Mouse (Mus musculus) liver, embryonic 13.5 days (tissue): ENCODE results near the gene Zfp27. TPM values are rescaled to one million over a fixed set of nuclear protein-coding genes. Genes with fewer than 3 reads are reported as not detected.
A peak's percentile ranks its signal among the peaks of the same experiment; 100 is the strongest.
"Not testable (repeated sequence)": the region's sequence is repeated elsewhere in the genome, so short reads cannot be mapped to it uniquely, and the experiment has no call there.

ENCODE experiments used
- ATAC-seq: fragments of 200-750 bp; cut with Nextera tagmentation; 2 replicates; pipeline ENCODE4 v1.8.0; 2017; ENCODE audit warnings: low read depth, mild to moderate bottlenecking, moderate number of reproducible peaks, moderate library complexity
- DNase-seq: peaks from one replicate; pipeline ENCODE4 v3.0.0; 2022
- H3K27ac ChIP-seq: fragments of 300-500 bp; sonication (generic); 2 replicates; pipeline ENCODE4 v1.5.1; 2015; ENCODE audit warnings: moderate library complexity, mild to moderate bottlenecking, inconsistent platforms
- H3K27me3 ChIP-seq: fragments of 300-500 bp; sonication (generic); 2 replicates; pipeline ENCODE4 v1.6.1; 2015; ENCODE audit warnings: mild to moderate bottlenecking, inconsistent platforms
- H3K36me3 ChIP-seq: fragments of 300-500 bp; sonication (generic); 2 replicates; pipeline ENCODE4 v1.6.1; 2015; ENCODE audit warnings: mild to moderate bottlenecking, inconsistent platforms
- H3K4me1 ChIP-seq: fragments of 300-500 bp; sonication (generic); replicated peaks from 2 replicates; pipeline ENCODE4 v1.6.1; 2015; ENCODE audit warnings: inconsistent platforms
- H3K4me2 ChIP-seq: fragments of 300-500 bp; sonication (generic); 2 replicates; pipeline ENCODE4 v1.6.1; 2015; ENCODE audit warnings: inconsistent platforms, mild to moderate bottlenecking, moderate library complexity
- H3K4me3 ChIP-seq: fragments of 300-500 bp; sonication (generic); replicated peaks from 2 replicates; pipeline ENCODE4 v1.5.1; 2015; ENCODE audit warnings: mild to moderate bottlenecking, inconsistent platforms
- H3K9ac ChIP-seq: fragments of 300-500 bp; sonication (generic); 2 replicates; pipeline ENCODE4 v1.6.1; 2015; ENCODE audit warnings: mild to moderate bottlenecking, inconsistent platforms
- H3K9me3 ChIP-seq: fragments of 300-500 bp; sonication (generic); replicated peaks from 2 replicates; pipeline ENCODE4 v1.6.1; 2016; ENCODE audit warnings: inconsistent platforms
- WGBS: fragments of 180-500 bp; shearing (Covaris S2); methylation state at CpG from one replicate; pipeline ENCODE4 v1.1.7; 2015; ENCODE audit not compliant: insufficient replicate concordance; 5-methylcytosine and 5-hydroxymethylcytosine counted together
- polyA plus RNA-seq: library from polyadenylated mRNA; unstranded; fragments of >200 nt; fragmentation: Nextera tagmentation; extraction: Ambion mirVana; gene quantifications from 2 replicates; pipeline ENCODE4 v1.2.1, GENCODE M21; 2015

Zfp27 gene
- polyA plus RNA-seq, 1 experiment from 2014 or later, result 1.9 TPM

GRCm38 (mm10) chr7:29890501-29890900 is 15.9 kb downstream of the Zfp27 start:
- Histone ChIP-seq H3K9ac (no peak overlapping the region), H3K9me3 (peaks cover 63% of the 10 kb centered on the region), H3K4me1 (no peaks in the 10 kb centered on the region), H3K4me3 (no peak overlapping the region), H3K4me2 (no peak overlapping the region), H3K27me3 (no peaks in the 10 kb centered on the region), H3K36me3 (peaks cover 39% of the 10 kb centered on the region), H3K27ac (no peak overlapping the region)
- WGBS, result 79% methylated on average over 7 of the region's 7 CpGs
- no peak for ATAC-seq
- no peak for DNase-seq

- H3K4me2 ChIP-seq, result no peak overlapping the region
- peaks cover 4% of the 10 kb centered on the region; the same call in 1 of the 2 replicates for H3K36me3 ChIP-seq
- 71% methylated on average over 7 of the region's 7 CpGs for whole genome bisulfite sequencing
Observed at GRCm38 (mm10) chr7:29880916-29881315, 25.5 kb downstream of the Zfp27 start.

DNA sequence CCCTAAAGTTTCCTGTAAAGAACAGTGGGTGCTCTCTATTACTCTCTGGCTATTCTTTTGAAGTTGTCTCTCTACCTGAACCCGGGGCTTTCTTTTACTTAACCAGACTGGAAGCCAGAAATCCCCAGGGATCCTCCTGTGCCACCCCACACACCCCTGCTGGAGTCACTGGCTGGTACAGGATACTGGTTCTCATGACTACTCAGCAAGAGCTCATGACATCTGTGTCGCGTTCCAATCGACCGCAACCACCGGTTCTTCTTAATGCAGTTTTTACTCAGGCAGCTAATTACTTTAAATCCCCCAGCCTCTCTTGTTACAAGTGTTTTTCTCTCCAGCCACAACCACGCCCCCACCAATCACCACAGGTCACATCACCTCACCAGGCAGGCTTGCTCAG is 26.3 kb downstream of the Zfp27 start:
- Histone ChIP-seq H3K4me2 (no peak overlapping the region), H3K36me3 (peaks cover 11% of the 10 kb centered on the region), H3K9me3 (peaks cover 28% of the 10 kb centered on the region), H3K27me3 (no peaks in the 10 kb centered on the region), H3K9ac (no peak overlapping the region), H3K4me3 (no peak overlapping the region), H3K27ac (no peak overlapping the region), H3K4me1 (no peaks in the 10 kb centered on the region)
- WGBS, result 63% methylated on average over 7 of the region's 7 CpGs
- DNase-seq, result no peak
- no peak for ATAC-seq

More at GRCm38 (mm10) chr7:29880916-29881315, 25.5 kb downstream of the Zfp27 start:
- DNase-seq (no peak), ATAC-seq (no peak)
- H3K9ac ChIP-seq, result no peak overlapping the region
- no peaks in the 10 kb centered on the region for H3K4me1 ChIP-seq
- H3K27me3 ChIP-seq, result no peaks in the 10 kb centered on the region
- no peak overlapping the region for H3K27ac ChIP-seq
- peaks cover 26% of the 10 kb centered on the region for H3K9me3 ChIP-seq
- H3K4me3 ChIP-seq, result no peak overlapping the region

DNA sequence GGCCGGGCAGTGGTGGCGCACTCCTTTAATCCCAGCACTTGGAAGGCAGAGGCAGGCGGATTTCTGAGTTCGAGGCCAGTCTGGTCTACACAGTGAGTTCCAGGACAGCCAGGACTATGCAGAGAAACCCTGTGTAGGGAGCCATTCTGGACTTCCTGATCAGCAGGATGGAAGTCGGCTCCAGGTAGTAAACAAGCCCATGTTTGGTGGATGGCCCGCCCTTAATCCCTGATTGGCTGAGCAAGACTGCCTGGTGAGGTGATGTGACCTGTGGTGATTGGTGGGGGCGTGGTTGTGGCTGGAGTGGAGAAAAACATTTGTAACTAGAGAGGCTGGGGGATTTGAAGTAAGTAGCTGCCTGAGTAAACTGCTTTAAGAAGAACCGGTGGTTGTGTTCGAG is 28.8 kb downstream of the Zfp27 start:
- peaks cover 20% of the 10 kb centered on the region for H3K9me3 ChIP-seq
- WGBS, result 76% methylated on average over 9 of the region's 9 CpGs
- H3K36me3 ChIP-seq, result peaks cover 22% of the 10 kb centered on the region
- not testable (repeated sequence) for H3K4me1 ChIP-seq, ATAC-seq, H3K4me2 ChIP-seq, H3K27me3 ChIP-seq, DNase-seq, H3K4me3 ChIP-seq, H3K27ac ChIP-seq, H3K9ac ChIP-seq

- no peaks in the 10 kb centered on the region for H3K4me1 ChIP-seq
- DNase-seq (no peak), ATAC-seq (no peak)
- peaks cover 26% of the 10 kb centered on the region for H3K36me3 ChIP-seq
- WGBS, result 78% methylated on average over 10 of the region's 10 CpGs
- peaks cover 23% of the 10 kb centered on the region for H3K9me3 ChIP-seq
- H3K4me3 ChIP-seq, result no peak overlapping the region
- no peak overlapping the region for H3K27ac ChIP-seq
- no peak overlapping the region for H3K9ac ChIP-seq
- H3K4me2 ChIP-seq, result no peak overlapping the region
- no peaks in the 10 kb centered on the region for H3K27me3 ChIP-seq
Observed at GRCm38 (mm10) chr7:29874256-29874655, 32.1 kb downstream of the Zfp27 start.

- Histone ChIP-seq H3K9ac (no peak overlapping the region), H3K27ac (no peak overlapping the region), H3K9me3 (no peaks in the 10 kb centered on the region), H3K27me3 (no peaks in the 10 kb centered on the region), H3K4me3 (no peak overlapping the region), H3K4me1 (peaks cover 10% of the 10 kb centered on the region), H3K36me3 (peaks cover 4% of the 10 kb centered on the region; the same call in 1 of the 2 replicates), H3K4me2 (no peak overlapping the region)
- WGBS, result 76% methylated on average over 7 of the region's 7 CpGs
- ATAC-seq, result no peak
- no peak for DNase-seq
Observed at GRCm38 (mm10) chr7:29861660-29862059, 44.7 kb downstream of the Zfp27 start.

GRCm38 (mm10) chr7:29859532-29860517 is 46.5 kb downstream of the Zfp27 start, which contains the start of gene Zfp420:
Gene Zfp420 (plus strand): TSS chr7:29859979.
- peak; percentile 75 for DNase-seq
- WGBS, result 6% methylated on average over 32 of the region's 32 CpGs

DNA sequence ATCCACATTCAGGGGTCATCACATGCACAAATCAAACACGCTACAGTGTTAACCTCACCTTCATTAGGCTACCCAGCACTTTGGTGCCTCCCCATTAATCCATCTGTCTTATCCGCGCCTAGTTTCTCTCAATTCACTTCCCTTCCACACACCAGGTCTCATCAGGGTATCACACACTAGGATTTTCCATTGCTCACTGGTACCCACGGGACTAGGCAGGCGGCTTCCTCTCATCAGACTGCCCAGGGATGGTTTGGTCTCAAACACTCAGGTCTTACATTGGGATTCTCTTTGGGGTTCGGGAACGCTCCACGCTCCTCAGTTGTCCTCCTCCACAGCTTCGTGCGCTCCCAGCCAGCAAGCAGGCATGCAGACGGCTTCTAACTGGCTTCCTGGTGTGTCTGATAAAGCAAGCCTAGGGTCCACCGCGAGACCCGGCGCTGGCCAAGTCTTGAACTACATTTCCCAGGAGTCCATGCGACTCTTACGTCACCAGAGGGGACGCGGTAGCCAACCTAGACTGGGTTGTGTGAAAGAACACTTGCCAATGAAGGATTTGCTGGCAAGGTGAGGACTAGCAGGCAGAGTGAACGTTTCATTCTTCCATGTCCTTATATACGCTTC is 53.0 kb downstream of the Zfp27 start, which contains the start of gene Zfp940:
Gene Zfp940, minus strand, starts transcription at position 451 of the 624 bp plus-strand sequence.
- Histone ChIP-seq H3K4me3 (peak within 1 kb of the TSS; percentile 68), H3K9me3 (no peaks in the 10 kb centered on the region), H3K9ac (peak within 1 kb of the TSS; percentile 68), H3K4me2 (peak within 1 kb of the TSS; percentile 82), H3K36me3 (no peaks in the 10 kb centered on the region), H3K27ac (no peak within 1 kb of the TSS), H3K27me3 (no peaks in the 10 kb centered on the region), H3K4me1 (peaks cover 11% of the 10 kb centered on the region)
- peak; percentile 69 for DNase-seq
- ATAC-seq, result peak; percentile 93
- WGBS, result 2% methylated on average over 21 of the region's 21 CpGs

More at GRCm38 (mm10) chr7:29859532-29860517, 46.5 kb downstream of the Zfp27 start, which contains the start of gene Zfp420:
- peak; percentile 97 for ATAC-seq
- no peak within 1 kb of the TSS for H3K27ac ChIP-seq
- H3K27me3 ChIP-seq, result no peaks in the 10 kb centered on the region
- H3K9ac ChIP-seq, result peak within 1 kb of the TSS; percentile 63
- peaks cover 10% of the 10 kb centered on the region for H3K4me1 ChIP-seq
- no peaks in the 10 kb centered on the region for H3K9me3 ChIP-seq
- H3K4me2 ChIP-seq, result peak within 1 kb of the TSS; percentile 75
- peak within 1 kb of the TSS; percentile 64 for H3K4me3 ChIP-seq
- peaks cover 4% of the 10 kb centered on the region; the same call in 1 of the 2 replicates for H3K36me3 ChIP-seq

DNA sequence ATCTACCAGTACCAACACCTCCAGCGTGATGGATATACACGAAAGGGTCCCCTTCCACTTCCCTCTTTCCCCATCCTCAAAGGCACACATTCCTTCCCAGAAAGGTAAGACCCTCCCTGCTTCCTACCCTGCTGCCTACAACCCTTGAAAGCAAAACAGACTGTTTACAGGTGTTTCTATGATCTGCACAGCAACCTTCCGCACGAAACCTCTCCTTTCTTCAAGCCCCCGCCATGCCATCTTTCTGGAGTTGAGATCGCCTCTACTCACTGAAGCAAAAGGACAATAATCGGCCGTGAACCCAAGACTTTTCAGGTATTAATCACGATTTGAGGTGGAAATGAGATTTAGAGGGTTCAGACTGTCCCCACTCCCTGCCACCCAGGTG is 53.5 kb downstream of the Zfp27 start:
- Histone ChIP-seq H3K27ac (no peak overlapping the region), H3K36me3 (no peaks in the 10 kb centered on the region), H3K9me3 (no peaks in the 10 kb centered on the region), H3K9ac (peak overlapping the region; percentile 68), H3K4me2 (peak overlapping the region; percentile 82), H3K4me1 (peaks cover 11% of the 10 kb centered on the region), H3K27me3 (no peaks in the 10 kb centered on the region), H3K4me3 (peak overlapping the region; percentile 68)
- ATAC-seq (no peak), DNase-seq (no peak)
- WGBS, result 49% methylated on average over 9 of the region's 9 CpGs

DNA sequence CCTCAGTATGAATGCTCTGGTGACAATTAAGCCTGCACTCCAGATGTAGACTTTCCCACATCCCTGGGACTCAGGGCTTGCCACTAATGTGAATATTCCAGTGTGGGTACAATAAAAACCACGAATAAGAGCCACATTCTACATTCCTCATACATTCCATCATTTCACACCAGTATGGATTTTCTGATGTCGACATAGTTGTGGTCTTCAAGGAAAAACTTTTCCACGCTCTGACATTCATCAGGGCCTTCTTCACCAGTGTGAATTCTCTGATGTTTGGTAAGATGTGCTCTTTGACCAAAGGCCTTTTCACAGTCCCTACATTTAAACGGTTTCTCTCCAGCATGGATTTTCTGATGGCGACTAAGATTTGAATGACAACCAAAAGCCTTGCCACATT is 61.8 kb downstream of the Zfp27 start:
- 77% methylated on average over 5 of the region's 5 CpGs for WGBS
- H3K4me3 ChIP-seq, result no peak overlapping the region
- H3K4me2 ChIP-seq, result no peak overlapping the region
- no peak overlapping the region for H3K9ac ChIP-seq
- H3K27ac ChIP-seq, result no peak overlapping the region
- H3K36me3 ChIP-seq, result peaks cover 16% of the 10 kb centered on the region
- H3K4me1 ChIP-seq, result no peaks in the 10 kb centered on the region
- no peaks in the 10 kb centered on the region for H3K9me3 ChIP-seq
- DNase-seq, result no peak
- no peak for ATAC-seq
- no peaks in the 10 kb centered on the region for H3K27me3 ChIP-seq
